Mouse (Mus musculus) myocyte (in vitro differentiated cells): ENCODE results near the gene Gpr162.

Experiments
- E2F4 ChIP-seq: IDR thresholded peaks from one replicate; pipeline ENCODE4 v1.6.1; 2011; ENCODE audit warnings: mild to moderate bottlenecking, control low read depth, moderate library complexity; ENCODE audit not compliant: insufficient read depth
- MAX ChIP-seq: IDR thresholded peaks from one replicate; pipeline ENCODE4 v1.6.1; 2011; ENCODE audit warnings: low read depth, mild to moderate bottlenecking, control low read depth
- MYOG ChIP-seq, 3 experiments: IDR thresholded peaks; one replicate each; pipeline ENCODE4 v1.6.1; 2011; ENCODE audit warnings: control low read depth in 2 of 3, low read depth in 2 of 3, mild to moderate bottlenecking in 2 of 3; ENCODE audit not compliant: insufficient read length in 2 of 3, control insufficient read depth in 1 of 3, insufficient read depth in 1 of 3
- POLR2A ChIP-seq: IDR thresholded peaks from one replicate; pipeline ENCODE4 v1.6.1; 2011; ENCODE audit warnings: low read depth, mild to moderate bottlenecking, control low read depth, moderate library complexity; ENCODE audit not compliant: insufficient read length
- POLR2AphosphoS2 ChIP-seq: IDR thresholded peaks from one replicate; pipeline ENCODE4 v1.6.1; 2011; ENCODE audit warnings: low read depth, control low read depth; ENCODE audit not compliant: insufficient read length
- TCF12 ChIP-seq: IDR thresholded peaks from one replicate; pipeline ENCODE4 v1.6.1; 2011; ENCODE audit warnings: mild to moderate bottlenecking, control low read depth; ENCODE audit not compliant: poor library complexity, insufficient read depth, severe bottlenecking
- TCF3 ChIP-seq: IDR thresholded peaks from one replicate; pipeline ENCODE4 v1.6.1; 2011; ENCODE audit warnings: low read depth, control low read depth; ENCODE audit not compliant: insufficient read length
- USF1 ChIP-seq: IDR thresholded peaks from one replicate; pipeline ENCODE4 v1.6.1; 2011; ENCODE audit warnings: low read depth, mild to moderate bottlenecking, control low read depth, moderate library complexity

- TF ChIP-seq POLR2A = no peak
- no peak for TF ChIP-seq USF1
- no peak for TF ChIP-seq POLR2AphosphoS2
- TF ChIP-seq TCF12 = no peak
- no peak for TF ChIP-seq TCF3
- TF ChIP-seq E2F4 = no peak
- no peak for TF ChIP-seq MYOG (IDR thresholded peaks at IDR 0.05; ENCODE audit: control insufficient read depth in 1 of 3, insufficient read depth in 1 of 3, insufficient read length in 2 of 3, low read depth in 2 of 3)
- TF ChIP-seq MAX = no peak
Measured at GRCm38 (mm10) chr6:124835531-124835930, 28.3 kb downstream of the Gpr162 start.
